Mouse (Mus musculus) neural tube, embryonic 14.5 days (tissue): ENCODE data around the gene Lcn4. TPM values are rescaled to one million over a fixed set of nuclear protein-coding genes. Genes with fewer than 3 reads are reported as not detected.
A peak's percentile ranks its signal among the peaks of the same experiment; 100 is the strongest.

ENCODE experiments used
- ATAC-seq: fragments of 200-750 bp; cut with Nextera tagmentation; 2 replicates; pipeline ENCODE4 v1.8.0; 2017; ENCODE audit warnings: low read depth, mild to moderate bottlenecking, moderate TSS enrichment, moderate library complexity
- H3K27ac ChIP-seq: fragments of 300-500 bp; sonication (generic); 2 replicates; pipeline ENCODE4 v1.5.1; 2014; ENCODE audit warnings: low read depth, mild to moderate bottlenecking, control low read depth, low read length, moderate library complexity, mixed read lengths
- H3K27me3 ChIP-seq: fragments of 300-500 bp; sonication (generic); 2 replicates; pipeline ENCODE4 v1.6.1; 2014; ENCODE audit warnings: low read length; ENCODE audit not compliant: control insufficient read depth, insufficient read depth
- H3K36me3 ChIP-seq: fragments of 300-500 bp; sonication (generic); 2 replicates; pipeline ENCODE4 v1.6.1; 2014; ENCODE audit warnings: low read length, mixed read lengths; ENCODE audit not compliant: control insufficient read depth, insufficient read depth
- H3K4me1 ChIP-seq: fragments of 300-500 bp; sonication (generic); 2 replicates; pipeline ENCODE4 v1.6.1; 2014; ENCODE audit warnings: low read length; ENCODE audit not compliant: control insufficient read depth, insufficient read depth
- H3K4me2 ChIP-seq: fragments of 300-500 bp; sonication (generic); 2 replicates; pipeline ENCODE4 v1.6.1; 2014; ENCODE audit warnings: mild to moderate bottlenecking, low read depth, low read length, control low read depth
- H3K4me3 ChIP-seq: fragments of 300-500 bp; sonication (generic); 2 replicates; pipeline ENCODE4 v1.5.1; 2014; ENCODE audit warnings: low read depth, low read length, control low read depth, mixed read lengths
- H3K9ac ChIP-seq: fragments of 300-500 bp; sonication (generic); replicated peaks from 2 replicates; pipeline ENCODE4 v1.6.1; 2014; ENCODE audit warnings: low read depth, mild to moderate bottlenecking, control low read depth, low read length, mixed read lengths
- H3K9me3 ChIP-seq: fragments of 300-500 bp; sonication (generic); 2 replicates; pipeline ENCODE4 v1.6.1; 2016; ENCODE audit warnings: low read length; ENCODE audit not compliant: control insufficient read depth
- WGBS: fragments of 180-500 bp; shearing (Covaris S2); extraction: QIAGEN DNeasy Blood & Tissue Kit; methylation state at CpG from one replicate; pipeline ENCODE4 v1.1.7; 2014; 5-methylcytosine and 5-hydroxymethylcytosine counted together
- polyA plus RNA-seq: library from polyadenylated mRNA; unstranded; fragments of >200 nt; fragmentation: Nextera tagmentation; extraction: Ambion mirVana; gene quantifications from 2 replicates; pipeline ENCODE4 v1.2.1, GENCODE M21; 2014

The Lcn4 gene
- polyA plus RNA-seq, 1 experiment from 2014 or later = not detected

DNA sequence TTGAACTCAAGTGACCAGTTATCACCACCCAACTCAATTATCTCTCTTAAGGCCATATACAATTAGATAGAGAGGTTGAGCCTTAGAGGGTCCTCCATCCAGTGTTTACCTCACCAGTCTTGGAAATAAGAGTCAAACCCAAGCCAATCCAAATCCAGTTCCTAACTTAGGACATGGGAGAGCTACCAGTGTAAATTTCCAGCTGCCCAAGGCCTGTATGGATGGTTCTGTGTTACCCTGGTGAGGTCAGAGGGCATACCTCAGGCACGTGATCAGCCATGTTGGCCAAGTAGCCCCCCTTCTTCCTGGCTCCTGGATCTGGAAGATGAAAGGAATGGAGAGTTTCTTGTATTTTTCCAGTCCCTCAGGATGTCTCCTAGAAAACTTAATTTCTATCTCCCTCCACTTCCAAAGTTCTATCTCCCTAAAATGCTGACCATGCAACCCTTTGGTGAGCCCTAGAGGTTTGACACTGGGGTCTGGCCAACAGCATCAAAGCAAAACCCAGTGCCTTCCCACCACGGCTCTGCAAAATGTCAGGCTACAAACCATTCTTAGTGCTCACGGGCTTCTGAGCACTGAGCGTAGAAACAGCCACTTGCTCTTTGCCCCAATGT, 33.7 kb downstream of the Lcn4 start:
- H3K27ac ChIP-seq = no peak overlapping the region
- H3K4me2 ChIP-seq = no peak overlapping the region
- no peaks in the 10 kb centered on the region for H3K27me3 ChIP-seq
- H3K4me3 ChIP-seq = no peak overlapping the region
- H3K9me3 ChIP-seq = no peaks in the 10 kb centered on the region
- WGBS = 87% methylated on average over 4 of the region's 4 CpGs
- ATAC-seq = no peak
- no peak overlapping the region; the same call in 1 of the 2 replicates for H3K9ac ChIP-seq
- peaks cover 38% of the 10 kb centered on the region for H3K36me3 ChIP-seq
- H3K4me1 ChIP-seq = peaks cover 22% of the 10 kb centered on the region

DNA sequence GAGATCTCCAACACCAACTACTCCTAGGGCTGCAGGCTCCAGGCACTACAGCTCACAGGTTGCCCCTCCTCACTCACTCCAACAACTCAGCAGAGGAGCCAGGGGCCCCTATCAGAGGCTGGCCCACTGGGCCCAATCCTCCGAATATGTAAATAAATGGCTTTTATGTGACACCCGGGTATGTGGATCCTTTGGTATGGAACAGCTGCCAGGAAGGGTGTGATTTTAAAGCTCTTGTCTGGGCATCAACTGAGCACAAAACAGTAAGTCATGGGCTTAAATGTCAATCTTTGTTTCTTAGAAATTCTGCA, 34.8 kb downstream of the Lcn4 start:
- peaks cover 38% of the 10 kb centered on the region for H3K36me3 ChIP-seq
- H3K4me1 ChIP-seq = peaks cover 30% of the 10 kb centered on the region
- no peaks in the 10 kb centered on the region for H3K9me3 ChIP-seq
- WGBS = 55% methylated on average over 2 of the region's 2 CpGs
- H3K9ac ChIP-seq = no peak overlapping the region
- no peak for ATAC-seq
- no peak overlapping the region for H3K27ac ChIP-seq
- no peaks in the 10 kb centered on the region for H3K27me3 ChIP-seq
- no peak overlapping the region for H3K4me3 ChIP-seq
- H3K4me2 ChIP-seq = no peak overlapping the region

DNA sequence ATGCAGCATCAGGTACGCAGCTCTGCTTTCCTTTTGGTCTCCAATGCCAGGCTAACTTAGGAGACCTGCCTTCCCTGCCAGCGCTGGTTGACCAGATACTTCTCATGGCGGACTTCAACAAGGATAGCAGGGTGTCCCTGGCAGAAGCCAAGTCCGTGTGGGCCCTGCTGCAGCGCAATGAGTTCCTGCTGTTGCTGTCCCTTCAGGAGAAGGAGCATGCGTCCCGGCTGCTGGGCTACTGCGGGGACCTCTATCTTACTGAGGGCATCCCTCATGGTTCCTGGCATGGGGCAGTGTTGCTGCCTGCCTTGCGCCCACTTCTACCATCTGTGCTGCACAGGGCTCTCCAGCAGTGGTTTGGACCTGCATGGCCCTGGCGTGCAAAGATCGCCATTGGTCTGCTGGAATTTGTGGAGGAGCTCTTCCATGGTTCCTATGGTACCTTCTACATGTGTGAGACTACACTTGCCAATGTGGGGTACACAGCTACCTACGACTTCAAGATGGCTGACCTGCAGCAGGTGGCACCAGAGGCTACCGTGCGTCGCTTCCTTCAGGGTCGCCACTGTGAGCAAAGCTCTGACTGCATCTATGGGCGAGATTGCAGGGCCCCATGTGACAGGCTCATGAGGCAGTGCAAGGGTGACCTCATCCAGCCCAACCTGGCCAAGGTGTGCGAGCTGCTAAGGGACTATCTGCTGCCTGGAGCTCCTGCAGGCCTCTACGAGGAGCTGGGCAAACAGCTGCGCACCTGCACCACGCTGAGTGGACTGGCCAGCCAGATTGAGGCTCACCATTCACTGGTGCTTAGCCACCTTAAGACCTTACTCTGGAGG, 35.4 kb downstream of the Lcn4 start:
- H3K9ac ChIP-seq = no peak overlapping the region
- WGBS = 75% methylated on average over 21 of the region's 21 CpGs
- no peak for ATAC-seq
- H3K9me3 ChIP-seq = no peaks in the 10 kb centered on the region
- peaks cover 38% of the 10 kb centered on the region for H3K36me3 ChIP-seq
- no peaks in the 10 kb centered on the region for H3K27me3 ChIP-seq
- no peak overlapping the region for H3K4me3 ChIP-seq
- H3K27ac ChIP-seq = no peak overlapping the region
- peaks cover 33% of the 10 kb centered on the region for H3K4me1 ChIP-seq
- H3K4me2 ChIP-seq = no peak overlapping the region

DNA sequence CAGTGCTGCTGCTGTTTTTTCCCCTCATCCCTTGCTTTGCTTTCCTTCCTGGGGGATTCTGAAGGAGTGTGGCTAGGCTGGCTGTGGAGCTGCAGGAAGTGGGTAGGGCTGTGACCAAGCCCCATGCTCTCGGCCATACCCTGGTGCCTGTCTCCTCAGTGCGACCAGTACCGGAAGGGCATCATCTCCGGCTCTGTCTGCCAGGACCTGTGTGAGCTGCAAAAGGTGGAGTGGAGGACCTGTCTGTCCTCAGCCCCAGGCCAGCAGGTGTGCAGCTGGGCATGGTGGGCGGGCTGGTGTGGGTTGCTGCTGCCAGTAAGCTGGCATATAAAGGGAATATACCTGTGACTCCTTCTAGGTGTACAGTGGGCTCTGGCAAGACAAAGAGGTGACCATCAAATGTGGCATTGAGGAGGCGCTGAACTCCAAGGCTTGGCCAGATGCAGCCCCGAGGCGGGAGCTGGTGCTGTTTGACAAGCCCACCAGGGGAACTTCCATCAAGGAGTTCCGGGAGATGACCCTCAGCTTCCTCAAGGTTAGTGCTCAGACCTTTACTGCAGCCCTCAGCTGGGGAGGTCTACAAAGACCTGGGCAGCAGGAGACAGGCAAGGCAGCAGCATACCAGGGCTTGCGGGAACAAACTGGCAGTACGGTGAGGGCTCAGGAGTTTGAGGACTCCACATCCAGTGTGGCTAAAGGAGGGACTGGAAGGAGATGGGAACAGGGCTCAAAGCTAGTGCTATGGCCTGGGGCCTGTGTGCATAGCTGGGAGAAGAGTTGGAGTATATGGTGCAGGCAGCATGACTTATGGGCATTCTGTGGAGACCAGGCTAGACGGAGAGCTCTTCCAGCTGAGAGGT, 36.2 kb downstream of the Lcn4 start:
- no peak for ATAC-seq
- Histone ChIP-seq H3K9ac (no peak overlapping the region), H3K36me3 (peaks cover 38% of the 10 kb centered on the region), H3K9me3 (no peaks in the 10 kb centered on the region), H3K4me3 (no peak overlapping the region), H3K4me1 (peaks cover 41% of the 10 kb centered on the region), H3K27ac (no peak overlapping the region), H3K27me3 (no peaks in the 10 kb centered on the region), H3K4me2 (no peak overlapping the region)
- 64% methylated on average over 12 of the region's 12 CpGs for WGBS

DNA sequence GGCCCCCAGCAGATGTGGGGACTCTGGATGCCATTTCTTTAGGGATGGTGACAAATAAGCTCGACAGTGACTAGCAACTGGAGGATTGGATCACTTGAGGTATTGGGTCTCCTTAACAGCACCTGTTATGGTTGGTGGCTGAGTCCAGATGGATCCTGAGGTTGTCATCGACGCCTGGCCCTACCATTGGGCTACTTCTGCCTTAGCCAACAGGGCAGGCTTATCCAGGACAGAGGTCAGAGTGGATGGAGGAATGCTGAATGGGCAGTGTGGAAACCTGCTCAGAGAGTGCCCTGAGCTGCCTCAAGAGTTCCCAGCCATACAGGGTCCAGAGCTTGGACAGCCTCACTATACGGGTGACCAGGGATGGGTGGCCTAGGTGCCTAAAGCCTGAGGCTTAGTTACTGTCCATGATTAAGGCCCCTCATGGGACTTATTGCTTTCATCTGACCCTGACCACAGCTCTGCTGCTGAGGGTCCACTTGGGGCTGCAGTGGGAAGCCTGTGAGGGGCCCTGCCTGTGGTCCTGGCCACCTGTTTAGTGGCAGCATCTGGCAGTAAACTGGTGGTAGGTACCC, 37.0 kb downstream of the Lcn4 start:
- WGBS = 73% methylated on average over 4 of the region's 4 CpGs
- Histone ChIP-seq H3K4me1 (peaks cover 47% of the 10 kb centered on the region), H3K9ac (0 out of 2 replicates have a peak overlapping the region, but pooled peaks have one; percentile 16), H3K4me3 (no peak overlapping the region), H3K27me3 (no peaks in the 10 kb centered on the region), H3K36me3 (peaks cover 38% of the 10 kb centered on the region), H3K9me3 (no peaks in the 10 kb centered on the region), H3K4me2 (no peak overlapping the region), H3K27ac (no peak overlapping the region)
- ATAC-seq = no peak

DNA sequence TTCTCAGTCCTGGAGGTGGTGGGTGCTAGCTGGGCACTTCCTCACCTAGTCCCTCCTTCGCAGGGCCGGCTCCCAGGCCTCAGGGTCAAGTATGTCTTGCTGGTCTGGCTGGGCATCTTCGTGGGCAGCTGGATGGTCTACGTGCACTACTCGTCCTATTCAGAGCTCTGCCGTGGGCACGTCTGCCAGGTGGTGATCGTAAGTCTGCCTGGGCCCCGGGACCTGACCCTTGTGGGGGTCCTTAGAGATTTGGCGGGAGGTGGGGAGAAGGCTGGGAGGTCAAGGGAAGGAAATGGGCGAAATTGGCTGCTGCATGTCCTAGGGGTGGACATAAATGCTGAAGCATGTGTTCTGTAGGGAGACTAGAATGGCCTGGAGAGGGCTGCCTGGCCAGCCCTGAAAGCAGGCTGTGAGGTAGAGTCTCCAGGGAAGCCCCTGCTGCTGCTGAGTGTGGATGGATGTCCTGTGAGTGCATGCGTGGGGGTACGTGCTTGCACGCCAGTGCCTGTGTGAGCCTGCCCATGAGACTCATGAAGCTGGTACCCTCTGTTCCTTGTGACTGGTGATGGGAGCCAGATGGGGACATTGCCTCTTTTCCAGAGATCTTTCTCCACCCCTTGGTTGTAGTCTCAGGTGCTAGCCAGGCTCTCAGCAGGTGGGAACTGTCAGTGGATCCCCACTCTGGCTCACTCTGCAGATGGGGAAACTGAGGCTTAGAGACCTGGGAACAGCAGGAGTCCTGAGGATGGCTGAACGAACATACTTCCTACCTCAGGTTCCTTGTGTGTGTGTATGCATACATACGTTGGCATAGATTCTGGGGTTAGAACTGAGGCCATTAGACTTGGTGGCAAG, 38.3 kb downstream of the Lcn4 start:
- H3K9ac ChIP-seq = 0 out of 2 replicates have a peak overlapping the region, but pooled peaks have one; percentile 21
- H3K4me2 ChIP-seq = no peak overlapping the region
- H3K4me1 ChIP-seq = peaks cover 38% of the 10 kb centered on the region
- 69% methylated on average over 16 of the region's 16 CpGs for WGBS
- H3K36me3 ChIP-seq = peaks cover 35% of the 10 kb centered on the region
- ATAC-seq = no peak
- H3K27ac ChIP-seq = peak overlapping the region; percentile 28; the same call in 1 of the 2 replicates
- no peaks in the 10 kb centered on the region for H3K9me3 ChIP-seq
- H3K4me3 ChIP-seq = no peak overlapping the region
- no peaks in the 10 kb centered on the region for H3K27me3 ChIP-seq

DNA sequence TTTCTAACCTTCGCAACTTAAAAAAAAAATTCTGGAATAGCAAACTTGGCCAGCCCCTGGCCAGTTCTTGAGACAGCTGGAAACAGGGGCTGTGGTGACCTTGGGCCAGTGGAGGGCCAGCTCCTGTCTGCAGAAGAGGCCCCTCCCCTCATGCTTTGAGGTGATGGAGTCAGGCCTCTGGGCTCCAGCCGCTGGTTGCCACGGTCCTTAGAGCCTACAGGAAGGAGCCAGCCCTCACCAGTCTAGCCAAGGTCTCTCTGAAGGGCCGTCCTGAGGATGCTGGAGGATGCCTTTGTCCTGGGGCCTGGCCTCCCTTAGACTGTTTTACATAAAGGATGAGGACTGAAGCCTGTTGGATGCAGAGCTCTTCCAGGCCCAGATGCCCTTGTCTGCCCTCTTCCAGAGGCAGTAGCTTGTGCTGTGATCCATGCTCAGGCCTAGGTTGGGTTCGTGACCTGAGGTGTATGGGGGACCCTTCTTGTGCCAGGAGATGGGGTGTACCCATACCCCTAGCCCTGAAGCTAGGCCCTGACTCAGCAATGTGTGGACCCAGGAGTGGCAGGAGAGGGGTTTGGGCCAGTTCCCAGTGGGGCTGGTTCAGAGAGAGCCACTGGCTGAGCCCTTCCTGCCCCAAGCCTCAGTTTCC, 42.2 kb downstream of the Lcn4 start:
- no peaks in the 10 kb centered on the region for H3K27me3 ChIP-seq
- H3K4me2 ChIP-seq = peak overlapping the region; percentile 61
- no peaks in the 10 kb centered on the region for H3K9me3 ChIP-seq
- no peaks in the 10 kb centered on the region for H3K36me3 ChIP-seq
- peak overlapping the region; percentile 97 for H3K9ac ChIP-seq
- ATAC-seq = peak; percentile 50; the same call in 1 of the 2 replicates
- H3K4me1 ChIP-seq = peaks cover 36% of the 10 kb centered on the region
- peak overlapping the region; percentile 85 for H3K27ac ChIP-seq
- peak overlapping the region; percentile 82 for H3K4me3 ChIP-seq
- WGBS = 17% methylated on average over 5 of the region's 5 CpGs
